Mouse (Mus musculus) E14TG2a.4 (cell line): ENCODE results near the gene Slc25a12.

Experiments used
- CTCF ChIP-seq: conservative IDR thresholded peaks from 2 replicates; pipeline ENCODE4 v1.5.1; 2014; ENCODE audit warnings: low read length
- NANOG ChIP-seq: IDR thresholded peaks from 2 replicates; pipeline ENCODE4 v1.6.1; 2014; ENCODE audit warnings: borderline replicate concordance, low read length, mixed read lengths
- POU5F1 ChIP-seq: IDR thresholded peaks from 2 replicates; pipeline ENCODE4 v1.6.1; 2014; ENCODE audit warnings: low read length, borderline replicate concordance

- TF ChIP-seq CTCF (no peak), NANOG (no peak), POU5F1 (no peak)
These were observed 14.4 kb upstream of the Slc25a12 start for GRCm38 (mm10) chr2:71381962-71382361.
